Mouse (Mus musculus): ENCODE measurements at regions not wholly inside any gene's neighbourhood (a gene's known extent, or its start where the extent isn't known, plus 50 kb on each side); places are given as distances from the start of the nearest gene placed in this dataset.

DNA sequence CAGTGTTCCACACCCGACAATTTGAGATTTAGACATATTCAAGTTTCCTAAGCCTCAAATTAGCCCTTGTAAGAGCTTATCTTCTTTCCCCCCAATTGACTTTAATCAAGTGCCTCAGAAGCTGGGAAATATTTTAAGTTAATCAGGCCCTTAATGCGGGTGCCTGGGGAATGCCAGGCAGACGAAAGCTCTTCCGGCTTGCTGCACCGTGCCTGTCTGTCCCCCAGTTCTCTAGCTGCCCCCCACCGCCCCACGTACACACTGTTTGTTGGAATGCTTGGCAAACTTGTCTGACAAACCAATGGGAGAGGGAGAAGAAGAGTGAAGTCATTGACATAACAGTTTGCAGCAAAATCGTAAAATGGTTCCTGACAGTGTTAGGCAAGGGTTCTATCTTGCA, 226.9 kb upstream of the Cdh5 start:
- no peak for DNase-seq (ENCODE audit: low spot score in 2 of 2)

DNA sequence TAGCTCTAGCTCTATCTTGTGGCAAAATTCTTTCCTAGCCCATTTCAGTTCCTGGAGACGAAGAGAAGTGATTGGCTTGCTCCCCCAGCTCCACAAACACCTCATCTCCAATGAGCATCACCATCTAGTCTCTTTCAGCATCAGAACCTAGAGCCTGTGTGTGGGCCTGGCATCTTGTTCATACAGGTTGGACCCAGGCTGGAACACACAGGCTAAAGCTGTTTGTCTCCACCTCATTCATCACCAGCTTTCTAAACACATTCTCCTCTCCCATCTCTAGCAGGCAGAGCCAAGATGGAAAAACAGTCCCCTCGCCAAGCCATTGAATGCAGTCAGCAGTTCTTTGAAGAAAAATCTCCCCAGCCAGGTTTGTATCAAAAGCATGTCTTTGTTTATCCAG, 221.9 kb upstream of the Cdh5 start:
- no peak for DNase-seq (ENCODE audit: low spot score in 2 of 2)

DNA sequence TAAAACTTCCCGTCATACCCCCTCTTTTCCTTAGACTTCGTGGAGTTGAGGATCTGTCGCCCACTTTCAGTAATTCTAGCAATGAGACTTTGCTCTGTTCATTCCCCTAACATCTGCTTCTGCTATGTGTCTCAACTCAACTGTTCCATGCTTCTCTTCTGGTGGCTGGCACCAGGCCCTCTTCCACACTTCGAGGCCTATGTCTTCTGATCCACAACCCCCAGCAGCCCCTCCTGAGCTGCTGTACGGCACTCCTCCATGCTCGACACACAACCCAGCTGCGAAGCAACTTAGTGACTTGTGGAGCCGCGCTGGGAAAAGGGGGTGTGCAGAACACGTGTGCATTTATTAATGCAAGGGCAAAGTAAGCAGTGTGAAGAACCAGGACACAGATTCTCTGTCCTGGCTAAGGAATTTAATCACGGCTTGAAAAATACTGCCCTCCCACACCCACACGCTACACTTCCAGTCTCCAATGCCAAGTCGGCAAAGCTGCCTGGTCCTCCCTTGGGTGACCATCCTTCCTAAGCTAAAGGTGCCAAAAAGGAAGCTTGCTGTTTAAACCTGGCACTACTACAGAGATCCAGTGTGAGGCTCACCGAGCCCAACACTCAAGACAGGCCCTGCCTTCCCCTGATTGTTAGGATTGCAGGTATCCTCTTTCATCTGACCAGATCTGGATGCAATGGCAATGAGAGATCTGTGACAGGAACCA, 220.8 kb upstream of the Cdh5 start:
- DNase-seq (ENCODE audit: low spot score in 2 of 2): no peak

DNA sequence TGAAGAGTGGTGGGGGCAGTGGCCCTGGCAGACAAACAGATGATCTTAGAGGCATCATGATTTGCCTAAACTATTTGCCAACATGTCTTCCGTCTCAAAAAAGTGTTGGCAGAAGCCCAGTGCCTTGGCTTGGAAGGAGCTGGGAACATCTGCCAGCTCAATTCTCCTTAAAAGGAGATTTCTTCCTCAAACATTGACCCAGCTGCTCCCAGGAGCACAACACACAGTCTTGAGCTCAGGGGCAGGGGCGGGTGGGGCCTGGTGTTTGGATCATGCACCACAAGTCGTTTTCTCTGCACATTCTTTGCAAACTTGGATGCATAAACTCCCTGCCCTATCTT, 220.3 kb upstream of the Cdh5 start:
- DNase-seq (ENCODE audit: low spot score in 2 of 2): no peak

DNA sequence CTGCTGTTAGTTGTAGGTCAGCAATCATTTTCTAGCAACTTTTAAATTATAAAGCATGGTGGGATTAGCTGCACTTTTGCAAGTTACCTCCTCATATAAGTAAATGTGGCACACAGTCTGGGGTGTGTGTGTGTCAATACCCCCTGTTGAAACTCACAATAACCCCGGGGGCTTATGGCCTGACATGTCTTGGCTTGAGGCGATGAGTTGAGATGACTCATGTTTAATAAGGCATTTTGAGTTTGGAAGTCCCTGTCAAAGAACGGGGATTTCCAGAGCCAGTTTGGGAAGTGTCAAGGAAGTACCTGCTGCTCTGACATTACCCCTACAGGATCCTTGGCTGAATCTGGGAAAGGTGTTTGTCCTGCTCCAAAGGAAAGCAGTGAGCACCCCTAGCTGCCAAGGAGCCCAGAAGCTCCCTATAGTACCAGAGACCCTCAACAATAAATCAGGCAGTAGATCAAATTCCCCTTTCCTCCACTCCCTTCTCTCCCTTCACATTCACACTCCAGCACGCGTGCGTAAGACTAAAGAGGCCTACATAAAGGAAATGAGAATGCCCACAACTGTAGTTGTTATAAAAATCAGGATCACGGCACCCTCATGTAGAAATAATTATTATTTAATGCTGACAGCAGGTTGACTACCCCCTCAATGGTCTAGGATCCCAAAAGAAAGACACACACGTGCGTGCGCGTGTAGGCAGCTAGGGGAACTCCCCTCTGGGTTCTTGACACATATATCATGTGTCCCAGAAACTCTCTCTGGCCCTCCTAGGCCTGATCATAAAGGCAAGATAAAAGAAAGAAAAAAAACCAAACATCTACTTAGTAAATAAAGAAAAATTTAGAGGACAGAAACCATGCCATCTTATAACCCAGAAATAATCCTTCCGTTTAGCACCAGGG, 216.3 kb upstream of the Cdh5 start:
- no peak for DNase-seq (ENCODE audit: low spot score in 2 of 2)

DNA sequence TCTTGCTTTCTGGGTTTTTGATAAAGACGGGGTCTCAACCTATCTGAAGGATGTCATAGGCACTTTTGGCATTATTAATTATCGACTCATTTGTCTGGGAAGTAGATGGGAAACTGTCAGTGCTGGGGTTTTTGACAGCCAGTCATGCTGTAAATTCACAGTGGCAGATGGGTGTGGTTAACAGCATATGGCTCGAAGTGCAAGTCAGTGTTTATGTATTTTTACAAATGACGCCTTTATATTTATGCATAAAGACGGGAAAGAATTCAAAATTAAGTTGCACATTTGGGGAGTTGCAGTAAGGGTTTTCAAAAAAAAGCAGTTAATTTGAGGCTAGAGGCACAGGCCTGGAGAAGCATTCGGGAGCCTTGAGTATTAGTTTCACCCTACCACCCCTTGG, 206.8 kb upstream of the Cdh5 start:
- DNase-seq (ENCODE audit: low spot score in 2 of 2): no peak

DNA sequence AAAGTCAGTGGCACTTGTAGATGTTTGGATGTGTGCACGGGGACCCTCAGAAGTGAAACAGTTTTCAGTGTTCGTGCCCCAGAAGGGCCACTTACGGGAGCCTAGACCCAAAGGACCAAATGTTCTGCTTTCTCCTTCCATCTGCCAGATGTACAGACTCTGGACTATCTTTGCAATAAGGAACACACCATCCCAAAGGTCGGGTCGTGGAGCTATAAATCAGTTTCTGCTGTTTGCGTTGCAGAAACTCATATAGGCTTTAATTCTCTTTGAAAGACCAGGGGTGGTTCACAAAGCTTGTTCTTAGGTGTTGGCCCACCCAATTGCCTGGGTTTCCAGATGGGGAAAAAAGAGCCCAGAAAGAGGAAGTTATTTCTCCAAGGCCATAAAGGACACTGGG, 206.3 kb upstream of the Cdh5 start:
- DNase-seq (ENCODE audit: low spot score in 2 of 2): no peak

DNA sequence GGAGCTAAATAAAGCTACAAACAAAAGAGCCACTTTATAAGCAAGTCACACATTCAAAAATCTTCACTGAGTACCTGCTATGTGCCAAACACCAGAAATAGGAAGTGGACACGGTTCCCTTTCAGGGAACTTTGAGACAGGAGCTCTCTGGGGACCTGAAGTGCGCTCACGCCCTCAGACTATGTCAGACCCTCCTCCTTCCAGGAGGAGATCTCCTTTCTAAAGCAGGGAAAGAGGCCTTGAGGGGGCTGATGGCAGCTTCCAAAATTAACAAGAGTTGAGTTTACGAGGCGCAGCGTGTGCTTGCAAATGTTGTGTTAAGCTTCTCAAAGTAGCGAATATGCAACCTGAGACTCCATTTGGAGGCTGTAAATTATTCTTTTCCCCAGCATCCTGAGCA, 204.0 kb upstream of the Cdh5 start:
- no peak for DNase-seq (ENCODE audit: low spot score in 2 of 2)

DNA sequence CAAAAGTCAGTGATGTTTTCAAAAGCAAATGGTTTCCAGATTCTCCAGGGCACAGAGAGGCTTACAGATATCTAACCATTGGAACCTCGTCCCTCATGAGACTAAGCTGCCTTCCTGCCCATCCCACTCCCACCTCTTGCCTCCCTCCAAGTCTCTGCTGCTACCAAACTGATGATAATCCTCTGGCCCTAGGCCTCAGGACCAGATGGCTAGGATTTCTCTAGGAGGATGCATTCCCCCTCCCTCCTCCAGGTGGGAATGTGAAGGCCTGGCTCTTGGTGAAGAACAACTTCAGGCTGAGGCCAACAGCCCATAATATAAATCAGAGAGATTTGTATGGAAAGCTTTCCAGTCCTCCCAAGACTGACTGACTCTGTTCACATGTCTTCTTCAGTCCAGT, 198.9 kb upstream of the Cdh5 start:
- no peak for DNase-seq (ENCODE audit: low spot score in 2 of 2)

DNA sequence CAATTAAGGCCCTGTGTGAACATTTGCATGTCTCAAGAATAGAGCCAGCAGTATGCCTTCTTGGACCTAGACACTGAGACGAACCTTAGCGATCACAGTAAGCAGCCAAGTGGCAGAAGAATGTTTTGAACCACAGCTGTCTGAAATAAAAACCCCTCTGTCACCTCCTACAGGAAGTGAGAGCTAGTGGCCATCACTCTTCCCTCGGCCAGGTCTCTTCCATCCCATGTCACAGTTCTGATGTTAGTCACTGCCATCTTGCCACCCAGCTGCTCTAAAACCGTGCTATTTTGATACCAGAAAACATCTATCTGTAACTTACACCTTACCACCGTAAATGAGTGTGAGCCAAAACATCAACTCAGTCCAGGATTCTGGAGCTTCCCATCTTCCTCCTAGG, 197.8 kb upstream of the Cdh5 start:
- no peak for DNase-seq (ENCODE audit: low spot score in 2 of 2)

DNA sequence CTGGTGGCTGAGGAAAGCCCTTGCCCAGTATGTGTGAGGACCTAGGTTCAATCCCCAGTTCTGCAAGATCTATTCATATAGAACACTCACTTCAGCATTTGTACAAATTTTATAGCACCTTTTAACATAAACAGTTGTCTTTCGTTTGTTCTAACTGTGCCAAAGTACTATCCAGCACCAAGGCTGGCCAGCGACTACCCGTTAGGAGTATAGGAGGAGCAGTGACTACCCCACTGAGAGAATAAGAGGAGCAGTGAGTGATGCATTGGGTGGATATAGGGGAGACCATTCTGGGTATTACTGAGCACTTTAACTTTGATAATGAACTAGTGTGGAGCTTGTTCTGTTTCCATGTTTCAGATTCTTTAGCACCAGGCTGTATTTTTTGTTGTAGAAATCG, 193.8 kb upstream of the Cdh5 start:
- DNase-seq (ENCODE audit: low spot score in 2 of 2): no peak

DNA sequence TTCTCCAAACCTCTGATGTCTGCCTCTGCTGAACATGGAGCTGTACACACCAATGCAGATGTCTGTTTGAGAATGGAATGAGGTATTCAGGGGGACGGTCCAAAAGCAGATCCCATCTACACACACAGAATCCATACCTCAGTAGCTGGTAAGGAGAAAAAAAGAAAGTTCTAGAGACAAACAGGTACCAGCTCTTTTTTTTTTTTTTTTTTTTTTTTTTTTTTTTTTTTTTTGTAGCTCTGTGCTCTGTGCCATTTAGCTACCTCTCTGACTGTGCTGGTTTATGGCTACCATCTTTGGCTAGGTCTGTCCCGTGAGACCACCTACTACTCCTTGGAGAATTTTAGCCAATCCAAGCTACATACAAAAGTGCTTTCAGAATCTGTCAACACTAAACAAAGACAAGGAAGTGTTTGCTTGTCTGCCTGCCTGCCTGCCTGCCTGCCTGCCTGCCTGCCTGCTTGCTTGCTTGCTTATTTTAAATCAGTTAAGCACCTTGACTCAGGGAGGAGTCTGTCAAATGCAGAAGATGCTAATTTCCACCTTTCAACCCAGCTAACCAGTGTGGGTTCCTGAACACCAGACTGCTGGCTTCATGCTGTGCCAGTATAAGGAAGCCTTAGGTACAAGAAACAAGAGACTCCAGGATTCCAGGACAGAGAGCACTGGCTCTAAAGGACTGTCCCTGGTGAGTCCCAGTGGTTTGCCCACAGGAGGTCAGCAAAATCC, 190.0 kb upstream of the Cdh5 start:
- no peak for DNase-seq (ENCODE audit: low spot score in 2 of 2)

DNA sequence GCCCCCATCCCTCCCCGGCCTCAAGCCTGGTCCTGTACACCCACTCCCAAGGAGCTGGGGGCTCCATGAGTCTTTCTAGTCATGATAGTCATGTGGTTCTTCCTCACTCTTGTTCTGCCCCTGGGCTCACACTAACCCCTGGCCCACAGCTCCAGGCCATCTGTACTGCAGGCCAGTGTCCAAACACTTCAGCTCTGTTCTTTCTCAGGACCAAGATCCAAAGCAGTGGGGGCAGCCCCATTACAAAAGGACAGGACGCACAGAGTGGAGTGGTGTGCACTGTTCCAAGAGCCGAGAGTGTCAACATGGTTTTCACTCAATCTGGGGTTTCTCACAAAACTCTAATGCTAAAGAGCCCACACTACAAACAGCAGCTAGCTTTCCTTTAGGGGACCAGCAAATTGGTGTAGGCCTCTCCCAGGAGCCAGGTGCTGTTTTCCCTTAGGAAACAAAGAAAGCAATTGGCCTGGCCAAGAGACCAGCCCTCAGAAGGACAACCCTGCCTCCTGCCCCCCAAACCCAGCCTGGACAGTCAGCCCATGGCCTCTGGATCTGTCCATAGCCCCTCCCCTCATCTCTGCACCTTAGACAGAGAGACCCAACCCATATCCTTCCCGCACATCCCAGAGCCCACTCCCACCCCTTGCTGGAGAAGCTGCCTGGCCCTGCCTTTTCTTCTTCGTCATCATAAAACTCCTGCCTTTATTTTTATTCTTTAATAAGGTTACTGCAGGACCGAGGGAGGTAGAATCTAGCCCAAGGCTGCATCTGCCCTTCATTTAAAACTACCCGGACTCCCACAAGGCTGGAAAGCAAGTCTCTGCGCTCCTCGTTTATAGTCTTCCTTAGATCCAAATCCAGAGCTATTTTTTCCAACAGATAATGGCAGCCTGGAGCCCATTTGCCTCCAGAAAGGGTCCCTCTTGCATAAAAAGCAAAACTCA, 188.2 kb upstream of the Cdh5 start:
- no peak for DNase-seq (ENCODE audit: low spot score in 2 of 2)

DNA sequence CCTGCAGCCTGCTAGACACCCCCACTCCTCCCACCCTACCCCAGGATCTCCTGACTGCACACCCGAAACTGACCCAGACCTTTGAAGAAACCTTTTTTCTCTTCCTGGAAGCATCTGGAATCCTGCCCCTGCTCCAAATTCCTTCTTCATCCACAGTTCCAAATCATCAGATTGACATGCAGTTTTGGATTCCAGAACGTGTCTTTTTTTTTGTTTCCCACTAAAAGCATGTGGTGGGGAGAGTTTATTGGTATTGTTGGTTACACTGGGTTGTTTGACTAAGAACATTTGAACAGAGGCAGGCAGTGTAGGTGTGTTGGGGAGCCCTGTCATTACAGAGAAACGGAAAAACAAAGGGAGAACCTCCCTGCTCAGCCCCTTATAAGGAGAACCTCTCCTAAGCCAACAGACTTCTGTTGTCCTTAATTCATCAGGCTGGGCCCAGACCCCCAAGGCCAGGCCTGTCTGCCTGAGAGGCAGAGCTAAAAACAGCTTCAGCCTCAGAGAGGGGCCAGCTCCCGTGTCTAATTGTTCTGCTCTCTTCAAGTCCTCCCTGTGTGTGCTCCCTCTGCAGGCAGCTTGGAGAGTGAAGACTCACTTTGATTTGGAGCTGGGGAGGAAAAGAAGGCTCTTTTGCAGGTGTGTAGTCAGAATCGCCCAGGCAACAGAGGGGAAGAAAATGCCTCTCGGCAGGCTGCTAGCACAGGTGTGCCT, 187.3 kb upstream of the Cdh5 start:
- DNase-seq (ENCODE audit: low spot score in 2 of 2): no peak

DNA sequence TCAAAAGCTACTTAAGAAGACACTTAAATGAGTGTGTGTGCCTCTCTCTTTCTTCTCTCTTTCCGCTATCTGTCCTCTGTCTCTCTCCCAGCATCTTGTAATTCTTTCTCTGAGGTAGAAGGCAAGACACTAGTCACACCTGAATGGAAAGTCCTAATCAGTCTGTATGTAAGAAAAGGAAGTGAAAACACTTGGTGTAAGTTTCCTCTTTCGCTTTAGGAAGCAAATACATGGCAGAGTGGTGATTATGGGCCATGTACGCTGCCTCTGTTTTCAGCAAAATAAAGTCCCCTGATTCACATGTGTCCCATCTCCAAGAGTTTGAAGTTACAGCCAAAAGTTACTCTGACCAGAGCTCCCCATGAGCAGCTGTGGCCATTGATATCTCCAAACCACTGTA, 182.1 kb upstream of the Cdh5 start:
- no peak for DNase-seq (ENCODE audit: low spot score in 2 of 2)

DNA sequence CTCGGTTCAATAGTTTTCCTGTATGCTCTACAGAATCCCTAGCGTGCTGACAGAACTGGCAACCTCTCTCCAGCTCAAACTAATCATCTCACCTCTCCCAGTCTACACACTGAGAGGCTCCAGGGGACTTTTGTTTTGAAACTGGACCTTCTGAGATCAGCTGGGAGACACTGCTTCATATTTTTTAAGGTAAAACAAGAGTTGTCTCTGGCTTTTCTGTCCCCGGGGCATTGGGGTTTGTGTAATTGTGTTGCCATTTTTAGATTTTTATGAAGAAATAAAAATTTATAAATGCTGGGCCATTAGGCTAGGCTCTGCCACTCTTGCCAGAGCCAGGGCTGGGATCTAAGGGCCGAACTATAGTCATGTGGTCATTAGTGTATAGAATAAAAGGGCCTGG, 179.8 kb upstream of the Cdh5 start:
- no peak for DNase-seq (ENCODE audit: low spot score in 2 of 2)

DNA sequence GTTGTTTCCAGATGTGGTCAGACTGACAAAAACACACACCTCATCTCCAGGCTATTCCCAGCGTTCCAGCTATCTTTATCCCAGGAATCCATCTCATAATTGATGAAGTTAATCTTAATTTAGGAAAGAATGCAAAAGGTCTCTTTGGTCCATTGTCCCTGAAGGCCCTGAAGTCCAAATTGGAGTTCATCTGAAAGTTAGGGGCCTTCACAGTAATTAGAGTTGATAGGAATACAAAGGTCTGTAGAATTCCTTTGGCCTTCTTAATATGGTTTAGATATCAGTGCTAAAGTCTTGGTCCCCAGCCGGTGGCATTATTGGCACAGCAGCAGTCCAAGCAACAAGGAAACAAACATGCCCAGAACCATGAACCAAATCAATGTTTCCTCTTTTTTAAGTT, 178.7 kb upstream of the Cdh5 start:
- DNase-seq (ENCODE audit: low spot score in 2 of 2): no peak

DNA sequence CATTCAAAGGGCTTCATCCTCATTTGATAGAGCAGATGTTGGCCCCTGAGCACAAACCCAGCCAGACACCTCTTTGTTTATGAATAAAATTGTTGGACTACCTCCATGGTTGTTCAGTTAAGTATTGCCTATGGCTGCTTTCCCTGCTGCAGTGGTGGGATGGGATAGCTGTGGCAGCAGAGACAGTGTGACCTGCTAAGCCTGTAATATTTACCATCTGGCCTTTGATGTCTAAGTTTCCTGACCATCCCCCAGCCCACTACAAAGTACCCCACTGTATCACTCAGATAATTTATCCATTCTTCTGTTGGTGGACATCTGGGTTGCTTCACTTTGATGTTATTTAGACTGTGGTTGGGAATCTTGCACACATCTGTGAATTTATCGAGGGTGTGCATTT, 168.7 kb upstream of the Cdh5 start:
- DNase-seq (ENCODE audit: low spot score in 2 of 2): no peak

DNA sequence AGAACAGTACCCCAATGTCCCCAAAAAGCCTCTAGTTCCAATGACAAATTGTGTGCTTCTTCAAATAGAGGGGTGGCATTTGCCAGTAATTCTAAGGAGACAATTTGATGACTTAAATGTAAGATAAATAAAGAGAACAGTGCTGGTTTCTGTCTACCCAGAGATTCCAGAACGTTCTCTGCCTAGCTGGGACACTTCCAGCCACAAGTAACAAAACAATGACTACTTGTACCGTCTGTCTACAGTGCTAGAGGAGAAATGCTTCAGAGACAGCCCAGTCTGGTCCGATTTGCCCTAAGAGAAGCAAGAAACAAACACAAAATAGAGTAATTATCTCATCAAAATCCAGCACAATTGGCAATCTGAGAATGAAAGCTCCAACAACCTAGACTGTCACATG, 164.9 kb upstream of the Cdh5 start:
- no peak for DNase-seq (ENCODE audit: low spot score in 2 of 2)

DNA sequence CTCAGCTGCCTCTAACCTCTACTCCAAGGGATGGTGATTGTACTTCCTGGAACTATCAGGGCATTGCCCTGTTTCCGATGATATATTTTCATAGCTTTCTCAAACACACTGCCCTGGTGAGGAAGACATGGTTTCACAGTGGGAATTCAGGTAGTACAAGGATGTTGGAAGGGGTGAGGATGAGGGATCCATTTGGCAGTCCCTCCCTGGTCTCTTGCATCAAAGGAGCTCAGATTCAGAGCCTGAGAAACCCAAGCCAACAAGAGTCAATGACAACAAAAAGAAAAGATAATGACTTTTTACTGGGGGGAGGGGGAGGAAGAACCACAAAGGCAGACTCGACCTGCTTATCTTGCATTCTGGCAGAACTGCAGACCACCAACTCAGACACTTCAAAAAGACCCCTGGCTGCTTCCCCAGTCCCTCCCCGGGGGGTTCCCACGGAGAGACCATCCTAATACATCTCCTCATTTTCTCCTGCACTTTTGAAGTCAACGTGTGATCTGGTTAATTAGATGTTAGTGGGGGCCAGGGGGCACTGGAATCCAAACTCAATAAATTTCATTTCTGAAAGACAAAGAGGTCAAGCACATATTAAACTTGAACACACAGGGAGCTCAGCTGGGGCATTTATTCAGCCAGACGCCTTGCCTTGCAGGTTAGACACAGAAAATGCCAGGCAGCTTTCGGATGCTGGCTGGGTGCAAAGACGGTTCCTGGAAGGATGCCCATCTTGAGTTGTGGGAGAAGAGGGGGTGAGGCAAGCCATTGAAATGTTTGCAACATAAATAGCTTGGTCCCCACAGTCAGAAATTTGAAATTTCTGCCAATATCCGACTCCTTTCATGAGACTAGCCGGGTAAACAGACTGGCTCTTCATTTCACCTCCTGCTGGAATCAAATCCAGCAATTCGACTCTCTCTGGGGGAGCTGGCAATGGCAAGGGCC, 162.9 kb upstream of the Cdh5 start:
- no peak for DNase-seq (ENCODE audit: low spot score in 2 of 2)

Measured in urinary bladder, adult 18-20 months (tissue).